Mouse (Mus musculus): ENCODE measurements around the gene Ccdc142.

Ccdc142 gene

DNA sequence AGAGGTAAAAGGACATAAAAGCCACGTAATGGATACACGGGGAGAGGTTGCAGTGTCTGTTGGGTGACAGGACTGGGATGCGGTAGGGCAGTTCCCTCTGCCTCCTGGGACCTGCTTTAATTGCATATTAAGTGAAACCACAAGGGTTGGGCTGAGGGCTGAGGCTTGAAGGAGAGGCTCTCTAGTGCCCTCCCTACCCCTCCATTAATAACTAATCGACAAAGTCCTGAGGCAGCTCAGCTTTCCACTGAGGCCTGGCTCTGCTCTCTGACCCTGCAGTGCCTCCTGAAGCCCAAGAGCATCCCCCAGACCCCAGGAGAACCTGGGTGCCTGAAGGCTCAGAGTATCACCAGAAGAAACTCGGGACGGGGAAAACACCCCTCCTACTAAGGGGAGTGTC is 16.9 kb upstream of the Ccdc142 start:
- in situ Hi-C loops (cut with MboI), result no loop called here

DNA sequence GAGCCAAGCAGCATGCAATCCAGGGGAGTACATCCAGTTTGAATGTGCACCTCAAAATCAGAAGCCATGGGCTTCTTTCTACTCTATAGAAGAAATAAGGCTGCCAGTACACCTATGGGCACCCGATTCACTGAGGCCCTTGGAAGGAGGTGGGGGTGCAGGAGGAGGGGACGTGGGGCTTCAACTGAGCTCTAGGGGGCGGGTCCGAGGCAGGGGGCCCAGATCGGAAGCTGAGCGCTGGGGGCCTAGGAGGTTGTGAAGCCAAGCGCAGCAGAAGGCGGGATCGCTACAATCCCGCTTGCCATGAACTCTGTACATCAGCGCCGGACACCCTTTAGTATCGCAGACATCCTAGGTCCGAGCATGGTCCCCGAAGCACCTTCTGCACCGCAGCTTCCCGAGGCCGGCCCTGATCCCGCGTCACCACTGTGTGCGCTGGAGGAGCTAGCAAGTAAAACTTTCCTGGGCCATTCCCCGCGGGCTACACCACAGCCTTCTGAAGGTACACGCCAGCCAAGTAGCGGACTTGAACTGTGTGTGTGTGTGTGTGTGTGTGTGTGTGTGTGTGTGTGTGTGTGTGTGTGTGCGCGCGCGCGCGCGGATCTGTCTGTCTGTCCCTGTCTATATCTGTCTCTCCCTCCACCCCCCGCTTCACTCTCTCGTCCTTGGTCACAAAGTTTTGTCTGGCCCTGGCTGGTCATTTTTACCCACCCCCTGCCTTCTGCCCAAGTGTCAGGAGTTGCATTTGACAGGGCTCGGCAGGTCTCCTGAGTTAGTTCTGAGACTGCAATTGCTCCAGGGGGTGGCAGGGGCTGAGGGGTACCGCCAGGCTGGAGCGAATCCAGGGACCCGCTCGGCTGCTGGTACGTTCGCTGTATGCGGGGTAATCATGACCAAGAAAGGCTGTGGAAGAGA is 15.0 kb upstream of the Ccdc142 start, which contains the start of gene Lbx2:
TSS of gene Lbx2 (plus strand) at position 247 of the 915 bp plus-strand sequence.
- in situ Hi-C loops (cut with MboI), result no loop called here

DNA sequence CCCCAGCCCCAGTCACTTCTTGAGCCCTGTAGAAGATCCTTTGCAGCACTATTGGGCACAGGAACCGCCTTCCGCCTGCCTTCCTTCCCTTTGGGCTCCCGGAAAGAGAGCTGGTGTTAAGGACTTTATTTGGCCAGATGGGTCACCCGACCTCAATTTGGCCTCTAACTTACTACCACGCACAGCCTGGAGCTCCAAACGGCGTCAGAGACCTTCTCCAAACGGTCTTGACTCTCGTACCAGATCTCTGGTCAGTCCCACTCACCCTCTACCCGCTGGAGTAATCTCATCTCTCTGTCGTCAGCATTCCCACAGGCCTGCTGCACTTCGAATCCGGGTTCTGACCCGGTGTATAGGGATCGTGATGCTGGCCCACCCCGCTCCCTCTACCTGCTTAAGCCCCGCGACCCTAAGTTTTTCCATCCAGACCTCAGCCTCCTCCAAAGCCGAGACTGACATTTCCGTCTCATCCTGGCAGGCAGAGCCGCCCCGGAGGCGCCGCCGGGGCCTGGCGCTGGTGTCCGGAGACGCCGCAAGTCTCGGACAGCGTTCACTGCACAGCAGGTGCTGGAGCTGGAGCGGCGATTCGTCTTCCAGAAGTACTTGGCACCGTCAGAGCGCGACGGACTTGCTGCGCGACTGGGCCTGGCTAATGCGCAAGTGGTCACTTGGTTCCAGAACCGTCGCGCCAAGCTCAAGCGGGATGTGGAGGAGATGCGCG is 14.0 kb upstream of the Ccdc142 start:
- in situ Hi-C loops (cut with MboI), result no loop called here

DNA sequence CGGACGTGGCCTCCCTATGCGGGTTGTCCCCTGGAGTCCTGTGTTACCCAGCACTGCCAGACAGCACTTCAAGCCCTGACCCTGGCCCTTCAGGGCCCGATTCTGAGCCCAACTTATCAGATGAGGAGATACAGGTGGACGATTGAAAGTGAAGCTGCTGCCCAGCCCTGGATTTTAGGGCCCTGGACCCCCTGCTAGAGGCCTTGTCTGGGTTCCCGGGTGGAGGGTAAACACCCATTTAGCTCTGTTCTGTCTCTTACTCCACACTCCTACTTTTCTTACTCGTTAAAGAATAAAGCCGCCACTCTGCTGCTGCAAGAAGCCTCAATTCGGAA is 13.5 kb upstream of the Ccdc142 start:
- in situ Hi-C loops (cut with MboI), result no loop called here

DNA sequence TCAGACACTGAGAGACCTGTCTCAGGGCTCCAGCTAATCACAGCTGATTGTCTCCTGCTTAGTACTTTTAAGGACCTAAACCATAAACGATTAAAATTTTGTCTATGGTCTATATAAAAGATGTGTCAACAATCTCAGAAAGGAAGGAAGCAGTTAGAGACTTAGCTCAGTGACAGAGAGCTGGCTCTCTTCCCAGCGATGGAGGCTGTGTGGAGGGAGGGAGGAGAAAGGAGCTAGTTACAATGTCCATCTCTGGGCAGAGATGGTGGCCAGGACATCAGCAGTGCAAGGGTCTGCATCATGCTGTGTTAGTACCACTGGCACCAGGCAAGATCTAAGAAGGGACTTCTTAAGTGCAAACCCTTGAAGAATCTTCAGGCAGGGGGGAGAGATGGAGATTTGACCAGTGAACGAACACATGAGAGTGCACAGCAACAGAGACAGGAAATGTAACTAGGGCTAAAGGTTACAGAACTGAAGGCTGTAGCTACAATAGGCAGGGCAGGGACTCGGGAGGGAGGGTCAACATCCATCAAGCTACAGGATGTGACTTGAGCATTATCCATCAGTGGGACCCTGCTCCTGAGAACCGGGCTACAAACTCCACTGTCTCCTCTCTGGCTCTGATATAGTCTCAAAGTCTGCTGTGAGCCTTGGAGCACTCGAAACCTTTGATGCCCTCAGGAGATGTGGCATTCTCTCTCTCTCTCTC is 8.8 kb upstream of the Ccdc142 start:
- in situ Hi-C loops (cut with MboI), result no loop called here

DNA sequence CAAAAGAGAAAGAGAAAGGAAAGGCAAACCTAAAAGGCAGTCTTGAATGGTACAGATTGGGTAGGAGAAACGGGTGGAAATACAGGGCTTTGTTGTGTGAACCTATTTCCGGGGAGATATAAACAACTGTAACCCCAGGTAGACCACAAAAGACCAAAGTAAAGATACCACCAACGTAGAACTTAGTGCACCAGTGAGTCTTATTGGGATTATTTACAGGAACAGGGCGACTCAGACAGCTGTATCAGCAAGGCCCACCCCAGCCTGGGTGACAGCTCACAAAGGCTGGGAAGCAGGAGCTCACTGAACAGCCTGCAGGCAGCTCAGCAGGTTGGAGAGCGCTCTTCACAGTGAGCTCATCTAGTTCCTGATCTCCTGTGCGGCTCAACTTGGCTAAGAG is 5.4 kb upstream of the Ccdc142 start:
- in situ Hi-C loops (cut with MboI), result no loop called here

DNA sequence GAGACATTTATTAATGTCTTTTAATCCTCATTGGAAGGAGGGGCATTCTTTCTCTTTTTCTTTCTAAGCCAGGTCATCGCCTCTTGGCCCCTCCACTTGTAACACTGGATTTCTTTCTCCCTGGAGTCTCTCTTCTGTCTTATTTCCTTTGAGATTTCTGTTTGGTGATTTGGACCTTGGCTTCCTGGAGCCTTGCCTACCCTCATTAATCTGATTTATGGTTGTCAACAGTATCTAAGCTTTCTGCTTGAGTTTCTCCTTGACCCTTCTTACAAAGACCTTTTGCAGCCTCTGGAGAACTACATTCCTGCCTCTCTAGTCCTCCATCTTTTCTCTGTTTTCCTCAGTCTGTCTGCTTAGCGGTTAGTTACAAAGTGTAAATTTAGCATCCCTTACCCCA is 3.0 kb upstream of the Ccdc142 start:
- in situ Hi-C loops (cut with MboI), result no loop called here

DNA sequence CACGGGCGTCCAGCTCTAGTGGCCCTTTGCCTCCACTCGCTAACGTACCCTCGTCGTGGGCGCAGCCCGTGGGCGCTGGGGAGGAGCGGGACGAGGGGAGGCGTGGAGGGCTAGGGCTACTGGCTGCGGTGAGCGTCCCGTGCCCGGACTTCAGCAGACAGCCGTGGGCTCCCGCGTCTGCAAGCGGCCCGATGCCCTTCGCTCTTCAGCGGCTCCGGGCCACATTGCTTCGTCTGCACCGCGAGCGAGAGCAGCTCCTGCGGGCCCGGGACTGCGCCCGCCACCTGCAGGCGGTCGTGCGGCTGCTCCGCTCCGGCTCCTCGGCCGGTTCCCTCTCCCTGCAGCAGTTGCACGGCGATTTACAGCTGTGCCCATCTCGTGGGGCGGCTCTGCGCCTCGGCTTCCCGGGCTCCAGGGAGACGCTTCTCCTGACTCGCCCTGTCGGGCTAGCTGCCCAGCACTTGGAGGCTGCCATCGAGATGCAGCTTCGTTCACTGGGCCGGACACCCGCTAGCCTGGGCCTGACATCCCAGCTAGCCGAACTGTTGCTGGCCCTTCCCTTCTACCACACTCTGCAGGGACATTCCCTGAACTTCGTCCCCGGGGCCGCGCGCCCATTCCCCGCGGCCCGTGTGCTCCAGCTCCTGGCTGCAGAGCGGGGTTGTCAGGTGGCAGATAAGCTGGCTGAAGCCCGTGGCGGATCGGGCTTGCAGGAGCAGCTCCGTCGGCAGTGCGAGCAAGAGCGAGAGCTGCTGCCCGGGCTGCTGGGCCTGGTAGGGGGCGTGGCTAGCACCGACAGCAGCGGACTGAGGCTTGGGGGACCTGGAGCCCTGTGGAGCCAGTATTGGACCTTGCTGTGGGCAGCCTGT is 521 bp downstream of the Ccdc142 start:
- in situ Hi-C loops (cut with MboI), result no loop called here

DNA sequence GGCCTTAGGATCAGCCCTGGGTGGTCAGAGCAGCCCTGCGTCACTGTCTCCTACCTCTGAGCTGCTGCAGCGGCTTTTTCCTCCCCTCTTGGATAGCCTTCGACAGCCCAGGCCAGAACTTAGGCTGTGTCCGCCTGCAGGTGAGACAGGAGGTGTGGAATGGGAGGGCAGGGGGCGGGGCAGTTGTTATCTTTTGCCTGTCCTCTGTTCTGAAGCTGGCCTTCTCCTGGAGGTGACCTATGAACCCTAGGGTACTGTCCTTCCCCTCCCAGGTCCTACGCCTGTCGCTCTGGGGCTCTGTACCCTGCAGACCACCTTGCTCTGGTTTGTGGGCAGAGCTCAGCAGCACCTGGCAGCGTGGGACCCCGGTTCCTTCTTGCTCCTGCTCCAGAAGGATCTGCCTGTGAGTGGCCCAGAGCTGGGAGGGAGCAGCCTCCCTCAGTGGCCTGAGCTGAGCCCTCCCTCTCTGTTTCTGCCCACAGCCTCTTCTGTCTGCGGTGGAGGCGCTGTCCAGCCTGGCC is 1.8 kb downstream of the Ccdc142 start:
- in situ Hi-C loops (cut with MboI), result no loop called here

DNA sequence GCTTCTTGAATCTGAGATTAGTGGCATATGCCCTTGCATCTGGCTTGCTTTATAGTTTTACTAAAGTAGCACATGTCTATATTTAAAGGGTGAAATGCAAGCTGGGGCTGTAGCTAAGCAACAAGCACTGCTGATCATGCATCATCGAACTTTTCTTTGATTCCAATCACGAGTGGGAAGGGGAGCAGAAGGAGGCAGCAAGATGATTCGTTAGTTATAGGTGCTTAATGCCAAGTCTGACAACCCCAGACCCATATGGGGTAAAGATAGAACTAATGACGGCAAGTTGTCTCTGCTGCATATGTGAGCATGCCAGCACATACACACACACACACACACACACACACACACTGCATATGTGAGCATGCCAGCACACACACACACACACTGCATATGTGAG is 2.8 kb downstream of the Ccdc142 start:
- in situ Hi-C loops (cut with MboI), result no loop called here

DNA sequence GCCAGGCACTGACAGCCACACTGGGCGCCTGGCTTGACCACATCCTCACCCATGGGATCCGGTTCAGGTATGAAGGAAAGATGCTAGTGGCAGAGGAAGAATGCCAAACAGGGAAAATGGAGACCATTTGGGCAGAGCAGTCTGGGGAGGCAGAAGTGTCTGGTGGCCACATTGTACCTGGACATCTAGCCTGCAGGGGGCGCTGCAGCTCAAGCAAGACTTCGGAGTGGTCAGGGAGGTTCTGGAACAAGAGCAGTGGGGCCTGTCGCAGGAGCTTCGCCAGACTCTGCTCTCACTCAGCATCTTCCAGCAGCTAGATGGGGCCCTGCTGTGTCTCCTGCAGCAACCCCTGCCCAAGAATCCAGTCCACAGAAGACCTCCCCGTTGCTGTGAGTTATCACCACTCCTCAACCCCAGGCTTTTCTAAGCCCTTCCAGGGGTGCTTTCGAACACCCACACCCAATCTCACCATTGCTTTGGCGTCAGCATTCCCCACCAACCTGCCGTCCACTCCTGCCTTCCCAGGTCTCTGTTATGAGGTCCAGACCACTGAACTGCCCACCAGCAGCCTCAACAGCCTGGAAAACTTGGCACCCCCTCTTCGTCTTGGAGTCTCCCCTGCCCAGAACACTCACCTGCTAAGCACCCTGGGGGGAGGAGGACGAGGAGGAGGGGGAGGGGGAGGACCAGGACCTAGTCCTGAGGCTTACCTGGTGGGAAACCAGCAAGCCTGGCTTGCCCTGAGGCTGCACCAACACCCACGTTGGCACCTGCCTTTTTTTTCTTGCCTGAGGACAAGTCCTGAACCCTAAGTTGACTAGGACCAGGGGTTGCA is 6.4 kb downstream of the Ccdc142 start:
- in situ Hi-C loops (cut with MboI), result no loop called here

DNA sequence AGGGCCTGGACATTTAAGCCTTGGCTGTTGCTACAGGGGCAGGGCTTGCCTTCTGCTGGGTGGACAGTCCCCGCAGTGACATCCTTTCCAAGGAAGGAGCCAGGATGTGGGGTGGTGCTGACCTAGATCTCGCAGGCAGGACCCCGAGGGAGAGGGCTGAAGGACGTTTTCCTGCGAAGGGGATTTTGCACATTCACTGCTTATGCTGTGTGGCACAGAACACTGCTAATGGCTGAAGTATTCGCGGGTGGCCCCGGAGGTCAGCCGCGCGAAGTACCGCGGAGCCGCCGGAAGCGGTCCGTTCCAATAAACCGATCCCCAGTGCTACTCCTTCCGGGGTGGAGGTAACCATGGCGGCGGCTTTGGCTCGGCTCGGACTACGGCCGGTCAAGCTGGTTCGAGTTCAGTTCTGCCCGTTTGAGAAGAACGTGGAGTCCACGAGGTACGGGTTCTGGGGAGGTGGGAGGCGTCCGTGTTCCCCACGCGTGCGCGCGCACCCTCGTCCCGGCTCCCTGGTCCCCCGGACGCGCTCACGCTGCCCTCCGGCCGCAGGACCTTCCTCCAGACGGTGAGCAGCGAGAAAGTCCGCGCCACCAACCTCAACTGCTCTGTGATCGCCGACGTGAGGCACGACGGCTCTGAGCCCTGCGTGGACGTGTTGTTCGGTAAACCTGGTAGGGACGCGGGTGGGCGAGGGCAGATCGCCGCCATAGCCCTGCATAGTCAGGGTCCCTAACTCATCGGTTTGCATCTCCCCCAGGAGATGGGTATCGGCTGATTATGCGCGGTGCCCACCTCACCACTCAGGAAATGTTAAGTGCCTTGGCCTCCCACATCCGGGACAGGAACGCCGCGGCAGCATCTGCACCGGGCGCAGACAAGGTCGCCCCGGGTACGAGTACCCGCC is 7.6 kb downstream of the Ccdc142 start, which contains the start of gene Mrpl53:
TSS of gene Mrpl53 (plus strand) at position 279 of the 907 bp plus-strand sequence.
- in situ Hi-C loops (cut with MboI), result no loop called here

DNA sequence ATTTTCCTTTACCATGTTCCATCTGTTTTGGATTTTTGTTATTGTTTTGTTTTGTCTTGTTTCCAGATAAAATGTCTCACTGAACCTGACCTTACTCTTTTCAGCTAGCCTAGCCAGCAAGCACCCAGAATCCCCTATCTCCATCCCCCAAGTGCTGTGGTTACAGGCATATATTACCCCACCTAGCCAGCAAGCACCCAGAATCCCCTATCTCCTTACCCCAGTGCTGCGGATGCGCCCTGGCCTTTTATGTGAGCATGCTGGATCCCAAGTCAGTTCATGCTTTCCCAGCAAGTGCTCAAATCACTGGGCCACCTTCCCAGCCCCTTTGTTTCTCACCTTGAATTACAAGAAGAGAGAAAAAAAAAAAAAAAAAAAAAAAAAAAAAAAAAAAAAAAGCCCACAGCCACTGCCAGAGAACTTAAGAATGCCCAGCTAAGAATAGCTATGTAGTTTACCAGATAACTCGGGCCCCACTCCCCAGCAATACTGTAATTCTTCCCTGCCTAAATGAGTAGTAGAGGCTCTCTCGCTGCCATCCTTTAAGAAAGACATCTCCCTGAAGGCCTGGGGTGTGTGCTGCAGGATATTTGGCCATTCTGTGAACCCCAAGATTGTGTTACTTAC is 10.2 kb downstream of the Ccdc142 start:
- in situ Hi-C loops (cut with MboI), result no loop called here

DNA sequence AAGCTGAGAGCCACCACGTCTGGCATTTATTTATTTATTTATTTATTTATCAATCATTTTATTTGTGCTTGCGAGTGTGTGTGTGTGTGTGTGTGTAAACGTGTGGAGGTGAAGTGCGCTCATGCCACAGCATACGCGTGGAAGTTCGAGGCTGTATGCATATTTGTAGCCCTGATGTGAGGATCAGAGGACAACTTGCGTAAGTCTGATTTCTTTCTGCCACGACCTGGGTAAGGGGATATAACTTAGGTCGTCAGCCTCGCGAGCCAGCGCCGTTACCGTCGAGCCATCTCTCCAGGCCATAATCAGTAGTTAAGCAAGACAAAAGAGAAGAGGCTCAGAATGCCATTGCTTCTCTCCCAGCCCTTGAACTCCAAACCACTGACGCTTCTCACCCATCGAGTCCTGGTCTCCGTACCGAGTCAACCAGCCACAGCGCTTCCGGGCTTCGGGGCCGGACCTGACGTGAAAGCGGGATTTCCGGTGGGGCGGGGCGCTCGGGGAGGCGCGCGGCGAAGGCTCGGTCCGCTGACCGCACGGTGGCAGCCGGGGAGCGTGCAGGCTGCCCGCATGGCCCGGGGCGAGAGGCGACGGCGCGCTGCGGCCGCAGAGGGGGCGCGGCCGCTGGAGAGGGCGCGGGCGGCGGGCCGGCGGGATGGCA is 13.7 kb downstream of the Ccdc142 start, which contains the start of gene Mogs:
TSS of gene Mogs (plus strand) at position 486 of the 661 bp plus-strand sequence.
- in situ Hi-C loops (cut with MboI), result no loop called here

DNA sequence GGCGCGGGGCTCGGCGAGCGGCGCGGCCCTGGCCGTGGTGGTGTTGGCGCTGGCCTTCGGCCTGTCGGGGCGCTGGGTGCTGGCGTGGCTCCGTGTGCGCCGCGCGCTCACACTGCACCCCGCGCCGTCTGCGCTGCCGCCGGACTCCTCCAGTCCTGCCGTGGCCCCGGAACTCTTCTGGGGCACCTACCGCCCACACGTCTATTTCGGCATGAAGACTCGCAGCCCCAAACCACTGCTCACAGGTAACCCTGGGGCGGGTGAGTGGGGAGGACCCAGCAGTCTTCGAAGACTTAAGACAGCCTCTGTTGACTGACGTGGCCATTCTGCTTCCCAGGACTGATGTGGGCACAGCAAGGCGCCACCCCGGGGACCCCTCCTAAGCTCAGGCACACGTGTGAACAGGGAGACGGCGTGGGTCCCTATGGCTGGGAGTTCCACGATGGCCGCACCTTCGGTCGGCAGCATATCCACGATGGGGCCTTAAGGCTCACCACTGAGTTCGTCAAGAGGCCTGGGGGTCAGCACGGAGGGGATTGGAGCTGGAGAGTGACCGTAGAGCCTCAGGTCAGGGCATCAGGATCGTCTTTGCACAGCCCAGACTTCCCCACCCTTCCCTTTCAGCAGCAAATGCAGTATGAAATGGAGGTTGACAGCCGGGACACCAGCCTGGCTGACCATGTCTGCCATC is 14.4 kb downstream of the Ccdc142 start:
- in situ Hi-C loops (cut with MboI), result no loop called here

DNA sequence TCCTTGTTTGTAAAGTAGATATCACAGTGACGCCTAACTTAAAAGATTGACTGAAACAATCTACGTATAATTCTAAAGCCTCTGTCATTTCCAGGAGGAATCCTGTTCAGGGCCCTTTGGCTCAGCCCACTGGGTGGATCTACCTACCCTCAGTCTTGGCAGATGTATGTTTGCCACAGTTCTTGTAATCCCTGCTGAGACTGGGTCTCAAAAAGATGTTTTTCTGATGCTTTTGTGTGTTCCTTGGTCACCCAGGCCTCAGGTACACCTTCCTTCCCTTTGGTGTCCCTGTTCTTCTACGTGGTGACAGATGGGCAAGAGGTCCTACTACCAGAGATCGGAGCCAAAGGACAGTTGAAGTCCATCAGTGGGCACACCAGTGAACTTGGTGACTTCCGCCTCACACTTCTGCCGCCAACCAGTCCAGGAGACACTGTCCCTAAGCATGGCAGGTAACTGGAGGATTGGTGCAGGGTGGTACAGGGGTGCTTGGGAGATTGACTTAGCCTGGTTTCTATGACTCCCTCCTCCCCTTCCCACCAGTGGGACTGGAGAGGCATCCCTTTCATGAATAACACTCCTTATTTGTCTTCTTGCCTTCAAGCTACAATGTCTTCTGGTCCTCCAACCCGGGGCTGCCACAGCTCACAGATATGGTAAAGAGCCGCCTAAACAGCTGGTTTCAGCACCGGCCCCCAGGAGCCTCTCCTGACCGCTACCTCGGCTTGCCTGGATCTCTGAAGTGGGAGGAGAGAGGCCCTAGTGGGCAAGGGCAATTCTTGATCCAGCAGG is 15.2 kb downstream of the Ccdc142 start:
- in situ Hi-C loops (cut with MboI), result no loop called here

DNA sequence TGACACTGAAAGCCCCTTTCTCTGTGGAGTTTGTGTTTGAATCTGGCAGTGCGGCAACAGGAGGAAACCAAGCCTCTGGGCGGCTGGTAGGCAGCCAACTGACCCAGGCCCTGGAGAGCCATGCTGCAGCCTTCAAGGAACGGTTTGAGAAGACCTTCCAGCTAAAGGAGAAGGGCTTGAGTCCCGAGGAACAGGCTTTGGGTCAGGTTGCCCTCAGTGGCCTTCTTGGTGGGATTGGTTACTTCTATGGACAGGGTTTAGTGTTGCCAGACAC is 15.7 kb downstream of the Ccdc142 start:
- in situ Hi-C loops (cut with MboI), result no loop called here
